Mouse (Mus musculus): ENCODE data around the gene Uba2. TPM values are rescaled to one million over a fixed set of nuclear protein-coding genes. Genes with fewer than 3 reads are reported as not detected.

Uba2 gene
- polyA plus RNA-seq, 2 experiments from 2014 or later = 93.3 to 94.9 TPM

Other genes with a start within 250 kb of the Uba2 start
- not detected for gene Scgb2b26, start 224.6 kb downstream of the Uba2 start, polyA plus RNA-seq (2017; shearing (Covaris generic))
- not detected for gene Scgb2b27, start 155.7 kb downstream of the Uba2 start, polyA plus RNA-seq (2017; shearing (Covaris generic))
- not detected for gene Scgb1b27, start 148.1 kb downstream of the Uba2 start, polyA plus RNA-seq (2017; shearing (Covaris generic))
- not detected for gene Scgb1b30, start 74.2 kb downstream of the Uba2 start, polyA plus RNA-seq (2017; shearing (Covaris generic))
- gene Wtip, start 36.3 kb downstream of the Uba2 start, polyA plus RNA-seq (2017; shearing (Covaris generic)) = not detected
- 10 to 100 TPM; 23.4 to 35.1 TPM for gene Pdcd2l, start 27.1 kb upstream of the Uba2 start, polyA plus RNA-seq (2017; shearing (Covaris generic))
- gene Gpi1, start 60.7 kb upstream of the Uba2 start, polyA plus RNA-seq (2017; shearing (Covaris generic)) = 100 to 1,000 TPM; 354 to 384 TPM
- not detected for gene Gm6096, start 81.4 kb upstream of the Uba2 start, polyA plus RNA-seq (2017; shearing (Covaris generic))
- 10 to 100 TPM; 23.5 to 24.1 TPM for gene 4931406P16Rik, start 144.0 kb upstream of the Uba2 start, polyA plus RNA-seq (2017; shearing (Covaris generic))
- gene Lsm14a, start 223.7 kb upstream of the Uba2 start, polyA plus RNA-seq (2017; shearing (Covaris generic)) = 10 to 100 TPM; 43.9 to 51.3 TPM

All from activated CD4-positive, CD25-positive, alpha-beta regulatory T cell, adult 4 months (primary cell).